Mouse (Mus musculus): ENCODE data around the gene Cspg4. TPM values are rescaled to one million over a fixed set of nuclear protein-coding genes. Genes with fewer than 3 reads are reported as not detected.
A peak's percentile ranks its signal among the peaks of the same experiment; 100 is the strongest.
"Not testable (repeated sequence)": the region's sequence is repeated elsewhere in the genome, so short reads cannot be mapped to it uniquely, and the experiment has no call there.

Cspg4 gene
- polyA plus RNA-seq, 1 experiment from 2014 or later: 24.0 TPM

GRCm38 (mm10) chr9:56929496-56929895 lies 64.7 kb downstream of the Cspg4 start:
- no peak overlapping the region for H3K27ac ChIP-seq (ENCODE audit: low read length)
- H3K9me3 ChIP-seq (replicated peaks; ENCODE audit: control insufficient read depth, low read length): no peaks in the 10 kb centered on the region
- no peak overlapping the region for H3K9ac ChIP-seq (ENCODE audit: low read length)
- no peak for ATAC-seq (ENCODE audit: insufficient read depth, low FRiP score)
- H3K27me3 ChIP-seq (ENCODE audit: control insufficient read depth, insufficient read depth, low read length): no peaks in the 10 kb centered on the region; the same call in 1 of the 2 replicates
- H3K4me3 ChIP-seq (replicated peaks; ENCODE audit: low read length): no peak overlapping the region
- H3K36me3 ChIP-seq (ENCODE audit: control insufficient read depth, insufficient read depth, low read length): no peaks in the 10 kb centered on the region
- no peak overlapping the region for H3K4me2 ChIP-seq (ENCODE audit: low read depth, low read length)
- H3K4me1 ChIP-seq (ENCODE audit: control insufficient read depth, insufficient read depth, low read length): peaks cover 24% of the 10 kb centered on the region
- WGBS: 31% methylated on average over 4 of the region's 4 CpGs

GRCm38 (mm10) chr9:56930556-56930955 lies 65.7 kb downstream of the Cspg4 start:
- Histone ChIP-seq H3K4me3 (replicated peaks; ENCODE audit: low read length) (no peak overlapping the region), H3K4me1 (ENCODE audit: control insufficient read depth, insufficient read depth, low read length) (peaks cover 14% of the 10 kb centered on the region), H3K4me2 (ENCODE audit: low read depth, low read length) (no peak overlapping the region), H3K36me3 (ENCODE audit: control insufficient read depth, insufficient read depth, low read length) (no peaks in the 10 kb centered on the region), H3K27me3 (ENCODE audit: control insufficient read depth, insufficient read depth, low read length) (no peaks in the 10 kb centered on the region; the same call in 1 of the 2 replicates), H3K9me3 (replicated peaks; ENCODE audit: control insufficient read depth, low read length) (no peaks in the 10 kb centered on the region), H3K9ac (ENCODE audit: low read length) (no peak overlapping the region), H3K27ac (ENCODE audit: low read length) (no peak overlapping the region)
- 67% methylated on average over 1 of the region's 1 CpGs for WGBS
- no peak for ATAC-seq (ENCODE audit: insufficient read depth, low FRiP score)

- no peaks in the 10 kb centered on the region for H3K9me3 ChIP-seq (replicated peaks; ENCODE audit: control insufficient read depth, low read length)
- 0 out of 2 replicates have a peak, but pooled peaks have one; percentile 5 for ATAC-seq (ENCODE audit: insufficient read depth, low FRiP score)
- WGBS: 11% methylated on average over 6 of the region's 6 CpGs
- no peaks in the 10 kb centered on the region for H3K36me3 ChIP-seq (ENCODE audit: control insufficient read depth, insufficient read depth, low read length)
- H3K4me3 ChIP-seq (replicated peaks; ENCODE audit: low read length): peak overlapping the region; percentile 84
- peak overlapping the region; percentile 41; the same call in 1 of the 2 replicates for H3K27ac ChIP-seq (ENCODE audit: low read length)
- H3K27me3 ChIP-seq (ENCODE audit: control insufficient read depth, insufficient read depth, low read length): no peaks in the 10 kb centered on the region
- peaks cover 17% of the 10 kb centered on the region for H3K4me1 ChIP-seq (ENCODE audit: control insufficient read depth, insufficient read depth, low read length)
- peak overlapping the region; percentile 69 for H3K9ac ChIP-seq (ENCODE audit: low read length)
- H3K4me2 ChIP-seq (ENCODE audit: low read depth, low read length): peak overlapping the region; percentile 79
These were observed 72.0 kb downstream of the Cspg4 start for GRCm38 (mm10) chr9:56936861-56937222.

GRCm38 (mm10) chr9:56937223-56938160 lies 72.7 kb downstream of the Cspg4 start, which contains the start of gene Imp3:
TSS of gene Imp3 (plus strand) at chr9:56937475.
- peak within 1 kb of the TSS; percentile 93 for H3K27ac ChIP-seq (ENCODE audit: low read length)
- peak within 1 kb of the TSS; percentile 84 for H3K4me3 ChIP-seq (replicated peaks; ENCODE audit: low read length)
- H3K4me2 ChIP-seq (ENCODE audit: low read depth, low read length): peak within 1 kb of the TSS; percentile 79
- no peaks in the 10 kb centered on the region for H3K9me3 ChIP-seq (replicated peaks; ENCODE audit: control insufficient read depth, low read length)
- peak within 1 kb of the TSS; percentile 90 for H3K9ac ChIP-seq (ENCODE audit: low read length)
- peaks cover 17% of the 10 kb centered on the region for H3K4me1 ChIP-seq (ENCODE audit: control insufficient read depth, insufficient read depth, low read length)
- peak; percentile 94 for ATAC-seq (ENCODE audit: insufficient read depth, low FRiP score)
- H3K36me3 ChIP-seq (ENCODE audit: control insufficient read depth, insufficient read depth, low read length): no peaks in the 10 kb centered on the region
- H3K27me3 ChIP-seq (ENCODE audit: control insufficient read depth, insufficient read depth, low read length): no peaks in the 10 kb centered on the region
- under 1% methylated on average over 73 of the region's 73 CpGs for WGBS

GRCm38 (mm10) chr9:56938374-56938773 lies 73.5 kb downstream of the Cspg4 start:
- peak overlapping the region; percentile 90 for H3K9ac ChIP-seq (ENCODE audit: low read length)
- H3K27ac ChIP-seq (ENCODE audit: low read length): peak overlapping the region; percentile 93
- H3K36me3 ChIP-seq (ENCODE audit: control insufficient read depth, insufficient read depth, low read length): no peaks in the 10 kb centered on the region
- WGBS: under 1% methylated on average over 7 of the region's 7 CpGs
- H3K4me2 ChIP-seq (ENCODE audit: low read depth, low read length): peak overlapping the region; percentile 69
- ATAC-seq (ENCODE audit: insufficient read depth, low FRiP score): no peak
- no peaks in the 10 kb centered on the region for H3K9me3 ChIP-seq (replicated peaks; ENCODE audit: control insufficient read depth, low read length)
- H3K4me3 ChIP-seq (replicated peaks; ENCODE audit: low read length): peak overlapping the region; percentile 84
- no peaks in the 10 kb centered on the region for H3K27me3 ChIP-seq (ENCODE audit: control insufficient read depth, insufficient read depth, low read length)
- peaks cover 17% of the 10 kb centered on the region for H3K4me1 ChIP-seq (ENCODE audit: control insufficient read depth, insufficient read depth, low read length)

- not testable (repeated sequence) for H3K4me1 ChIP-seq (ENCODE audit: control insufficient read depth, insufficient read depth, low read length); H3K27me3 ChIP-seq (ENCODE audit: control insufficient read depth, insufficient read depth, low read length); H3K9ac ChIP-seq (ENCODE audit: low read length); H3K4me2 ChIP-seq (ENCODE audit: low read depth, low read length); H3K4me3 ChIP-seq (replicated peaks; ENCODE audit: low read length); ATAC-seq (ENCODE audit: insufficient read depth, low FRiP score); H3K9me3 ChIP-seq (replicated peaks; ENCODE audit: control insufficient read depth, low read length); H3K36me3 ChIP-seq (ENCODE audit: control insufficient read depth, insufficient read depth, low read length); H3K27ac ChIP-seq (ENCODE audit: low read length)
- 25% methylated on average over 3 of the region's 3 CpGs for WGBS
These were observed 82.6 kb downstream of the Cspg4 start for GRCm38 (mm10) chr9:56947481-56947880.

- H3K36me3 ChIP-seq (ENCODE audit: control insufficient read depth, insufficient read depth, low read length); H3K27me3 ChIP-seq (ENCODE audit: control insufficient read depth, insufficient read depth, low read length); H3K27ac ChIP-seq (ENCODE audit: low read length); H3K9ac ChIP-seq (ENCODE audit: low read length); H3K4me1 ChIP-seq (ENCODE audit: control insufficient read depth, insufficient read depth, low read length); H3K4me3 ChIP-seq (replicated peaks; ENCODE audit: low read length); ATAC-seq (ENCODE audit: insufficient read depth, low FRiP score); H3K9me3 ChIP-seq (replicated peaks; ENCODE audit: control insufficient read depth, low read length); H3K4me2 ChIP-seq (ENCODE audit: low read depth, low read length): not testable (repeated sequence)
- 54% methylated on average over 5 of the region's 5 CpGs for WGBS
These were observed 83.9 kb downstream of the Cspg4 start for GRCm38 (mm10) chr9:56948699-56949098.

Other genes starting within 250 kb of the Cspg4 start
- 1.8 and 3.2 TPM in 2 replicates for gene Lingo1, start 68.6 kb upstream of the Cspg4 start, polyA plus RNA-seq (2015; fragmentation: Nextera tagmentation; extraction: Ambion mirVana)
- gene Odf3l1, start 354 bp upstream of the Cspg4 start, polyA plus RNA-seq (2015; fragmentation: Nextera tagmentation; extraction: Ambion mirVana): 1.2 and 1.3 TPM in 2 replicates
- gene Snx33, start 63.3 kb downstream of the Cspg4 start, polyA plus RNA-seq (2015; fragmentation: Nextera tagmentation; extraction: Ambion mirVana): 12.9 and 13.1 TPM in 2 replicates
- 73.9 and 80.1 TPM in 2 replicates for gene Imp3, start 72.4 kb downstream of the Cspg4 start, polyA plus RNA-seq (2015; fragmentation: Nextera tagmentation; extraction: Ambion mirVana)
- gene Snupn, start 85.8 kb downstream of the Cspg4 start, polyA plus RNA-seq (2015; fragmentation: Nextera tagmentation; extraction: Ambion mirVana): 19.8 and 20.0 TPM in 2 replicates
- 14.2 and 15.1 TPM in 2 replicates for gene Ptpn9, start 129.9 kb downstream of the Cspg4 start, polyA plus RNA-seq (2015; fragmentation: Nextera tagmentation; extraction: Ambion mirVana)
- gene Sin3a, start 207.0 kb downstream of the Cspg4 start, polyA plus RNA-seq (2015; fragmentation: Nextera tagmentation; extraction: Ambion mirVana): 27.5 and 27.6 TPM in 2 replicates